ENCODE assay signal across 18 mouse cellular contexts in the genomic region with DNA sequence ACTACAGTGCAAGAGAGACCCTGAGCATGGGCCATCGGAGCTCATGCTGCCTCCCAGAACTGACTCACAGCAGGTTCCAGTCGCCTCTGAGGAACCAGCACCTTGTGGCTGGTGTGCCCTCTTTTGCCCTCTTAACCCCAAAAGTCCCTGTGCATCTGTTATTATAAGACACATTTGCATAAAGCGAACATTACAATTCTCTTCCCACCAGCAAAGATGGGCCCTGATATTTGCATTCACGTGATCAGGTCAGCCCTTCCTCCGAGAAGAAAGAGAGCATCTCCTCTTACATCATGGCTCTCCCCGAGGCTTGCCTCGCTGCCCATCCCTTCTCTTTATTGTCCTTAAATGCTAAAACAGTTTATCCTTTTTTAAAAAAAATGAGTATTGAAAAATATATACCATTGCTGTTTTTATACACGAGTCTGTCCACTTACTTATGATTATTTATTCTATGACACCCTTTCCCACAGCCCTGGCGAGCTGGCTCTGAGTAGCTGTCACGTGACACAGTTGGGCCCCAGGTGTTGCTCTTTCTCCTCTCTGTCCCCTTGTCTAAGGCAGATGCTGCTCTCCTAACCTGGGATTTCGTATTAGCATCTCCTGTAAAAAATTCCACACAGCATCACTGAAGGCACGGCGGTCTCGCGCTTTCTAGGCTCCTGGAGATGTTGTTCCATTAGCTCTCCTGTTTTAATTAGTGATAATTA. TPM values are rescaled to one million over a fixed set of nuclear protein-coding genes. Genes with fewer than 3 reads are reported as not detected.
DNase-seq lines count a peak whose midpoint lies in the region; ATAC-seq and TF ChIP-seq lines count a peak whose summit lies in the region.
"Had no signal": no experiment of that assay in that cellular context is flagged by ENCODE, and none has a peak within 500 bp of the region (broad histone marks: within the 10 kb centered on the region; RNA-seq: fewer than 3 reads in every experiment).

No protein-coding gene starts in this region.

- H3K4me1 ChIP-seq in heart, embryonic 13.5 days = peaks cover 29% of the 10 kb centered on the region
- H3K4me1 ChIP-seq in CH12.LX (ENCODE audit: control insufficient read depth in 1 of 2, insufficient read depth in 2 of 2) = peaks cover 22 to 58% of the 10 kb centered on the region in 2 experiments
- peaks cover 3% of the 10 kb centered on the region; the same call in 1 of the 2 replicates for H3K4me1 ChIP-seq in hindbrain, embryonic 11.5 days (replicated peaks; ENCODE audit: control insufficient read depth, insufficient read depth, low read length)
- no peaks in the 10 kb centered on the region for H3K4me1 ChIP-seq in midbrain, embryonic 14.5 days (ENCODE audit: control insufficient read depth, insufficient read depth, low read length)
- no peaks in the 10 kb centered on the region for H3K4me1 ChIP-seq in liver, embryonic 11.5 days (replicated peaks; ENCODE audit: control insufficient read depth, insufficient read depth, low read length)
- H3K4me1 ChIP-seq: embryonic facial prominence, embryonic 15.5 days; lung, embryonic 15.5 days had no signal

- H3K9ac ChIP-seq in heart, embryonic 13.5 days = no peak overlapping the region
- no peak overlapping the region for H3K9ac ChIP-seq in CH12.LX (ENCODE audit: insufficient read depth, low read depth)
- no peak overlapping the region for H3K9ac ChIP-seq in hindbrain, embryonic 11.5 days (ENCODE audit: low read depth, low read length)
- H3K9ac ChIP-seq in midbrain, embryonic 14.5 days (replicated peaks; ENCODE audit: low read length) = no peak overlapping the region; the same call in 1 of the 2 replicates
- no peak overlapping the region for H3K9ac ChIP-seq in liver, embryonic 11.5 days (ENCODE audit: low read depth, low read length)
- H3K9ac ChIP-seq: embryonic facial prominence, embryonic 15.5 days; liver, embryonic 13.5 days; lung, embryonic 15.5 days had no signal

- TF ChIP-seq RAD21 in CH12.LX (IDR thresholded peaks at IDR 0.05; ENCODE audit: low read depth, low read length) = no peak; the same call in 1 of the 2 replicates

- 0 out of 2 replicates have a peak overlapping the region, but pooled peaks have one; percentile 33 for H3K27ac ChIP-seq in heart, embryonic 13.5 days (replicated peaks)
- peak overlapping the region; percentile 4; the same call in 1 of the 2 replicates for H3K27ac ChIP-seq in CH12.LX (ENCODE audit: insufficient read depth, low read depth)
- peak overlapping the region; percentile 42; the same call in 1 of the 2 replicates for H3K27ac ChIP-seq in hindbrain, embryonic 11.5 days (ENCODE audit: low read depth, low read length)
- peak overlapping the region; percentile 56 for H3K27ac ChIP-seq in midbrain, embryonic 14.5 days (replicated peaks; ENCODE audit: low read depth, low read length)
- no peak overlapping the region for H3K27ac ChIP-seq in liver, embryonic 11.5 days (ENCODE audit: low read depth, low read length)
- H3K27ac ChIP-seq: embryonic facial prominence, embryonic 15.5 days; heart, adult 2 months; liver, embryonic 13.5 days; lung, embryonic 15.5 days; macrophage had no signal

- dilution Hi-C loops in CH12.LX (cut with MboI; ENCODE audit: extremely low pct_ligation_motif_present, extremely low pct_unique_long_range_greater_than_20kb, low sequenced_read_pairs) = no loop called here

- ATAC-seq in heart, embryonic 13.5 days (ENCODE audit: extremely low read depth, insufficient number of reproducible peaks, low FRiP score, low TSS enrichment) = no peak
- peak; percentile 53; the same call in 1 of the 2 replicates for ATAC-seq in hindbrain, embryonic 11.5 days (ENCODE audit: low FRiP score)
- peak; percentile 50; the same call in 1 of the 2 replicates for ATAC-seq in midbrain, embryonic 14.5 days (ENCODE audit: low FRiP score, low TSS enrichment)
- ATAC-seq in liver, embryonic 11.5 days (replicated peaks; ENCODE audit: low FRiP score) = no peak

- TF ChIP-seq POLR2A in CH12.LX (IDR thresholded peaks at IDR 0.05; ENCODE audit: low read depth, low read length) = no peak

- WGBS in heart, embryonic 13.5 days = 62% methylated on average over 15 of the region's 15 CpGs
- WGBS in hindbrain, embryonic 11.5 days = 78% methylated on average over 15 of the region's 15 CpGs
- WGBS in midbrain, embryonic 14.5 days = 66% methylated on average over 15 of the region's 15 CpGs
- WGBS in liver, embryonic 11.5 days = 88% methylated on average over 15 of the region's 15 CpGs

- H3K9me3 ChIP-seq in heart, embryonic 13.5 days = no peaks in the 10 kb centered on the region
- no peaks in the 10 kb centered on the region for H3K9me3 ChIP-seq in CH12.LX (replicated peaks; ENCODE audit: low read length)
- no peaks in the 10 kb centered on the region for H3K9me3 ChIP-seq in hindbrain, embryonic 11.5 days (ENCODE audit: control insufficient read depth, low read length)
- H3K9me3 ChIP-seq in midbrain, embryonic 14.5 days (ENCODE audit: control insufficient read depth, low read length) = no peaks in the 10 kb centered on the region
- no peaks in the 10 kb centered on the region for H3K9me3 ChIP-seq in liver, embryonic 11.5 days (ENCODE audit: control insufficient read depth, low read length)
- H3K9me3 ChIP-seq: embryonic facial prominence, embryonic 15.5 days; liver, embryonic 13.5 days; lung, embryonic 15.5 days had no signal

- intact Hi-C loops in heart, postnatal 25 days (cut with DNase I) = no loop called here

- no peak overlapping the region for H3K4me3 ChIP-seq in heart, embryonic 13.5 days
- H3K4me3 ChIP-seq in CH12.LX (replicated peaks in 1 of 3; ENCODE audit: low read depth in 2 of 3, low read length in 2 of 3, poor library complexity in 1 of 3) = no peak overlapping the region
- H3K4me3 ChIP-seq in hindbrain, embryonic 11.5 days (ENCODE audit: low read depth, low read length) = no peak overlapping the region
- no peak overlapping the region for H3K4me3 ChIP-seq in midbrain, embryonic 14.5 days (replicated peaks; ENCODE audit: low read depth, low read length)
- no peak overlapping the region for H3K4me3 ChIP-seq in liver, embryonic 11.5 days (ENCODE audit: low read depth, low read length)
- H3K4me3 ChIP-seq: embryonic facial prominence, embryonic 15.5 days; heart, adult 2 months; liver, embryonic 13.5 days; lung, embryonic 15.5 days had no signal

- DNase-seq in heart, postnatal 25 days (ENCODE audit: low spot score) = no peak
- DNase-seq in CH12.LX (ENCODE audit: extremely low read depth) = peak; percentile 89
- no peak for DNase-seq in hindbrain, embryonic 11.5 days (ENCODE audit: low spot score)
- DNase-seq in midbrain, embryonic 14.5 days = peak; percentile 45
- no peak for DNase-seq in liver, embryonic 11.5 days (ENCODE audit: low spot score)
- DNase-seq in retina, embryonic 14.5 days (ENCODE audit: low spot score) = no peak
- DNase-seq: adrenal gland, postnatal 36 days; cerebellum, adult 8-10 months; gastrocnemius, postnatal 10 days; heart, adult 2 months; kidney, adult 18-20 months; kidney, postnatal 14 days; layer of hippocampus, adult 9-11 months; liver, embryonic 13.5 days had no signal

- in situ Hi-C loops in CH12.LX (cut with MboI; ENCODE audit: low pct_ligation_motif_present, low pct_unique_long_range_greater_than_20kb, low sequenced_read_pairs) = no loop called here

- 0 out of 2 replicates have a peak, but pooled peaks have one; percentile 35 for TF ChIP-seq EP300 in CH12.LX (IDR thresholded peaks at IDR 0.05; ENCODE audit: low read length)

- no peak for TF ChIP-seq CTCF in CH12.LX (conservative IDR thresholded peaks at IDR 0.05 in 1 of 2, IDR thresholded peaks at IDR 0.05 in 1 of 2; ENCODE audit: low read depth in 2 of 2, low read length in 2 of 2)

- no peaks in the 10 kb centered on the region for H3K79me2 ChIP-seq in CH12.LX (replicated peaks; ENCODE audit: control insufficient read depth, extremely low read depth, insufficient read depth, poor library complexity, severe bottlenecking)

- no peak overlapping the region for H3K4me2 ChIP-seq in heart, embryonic 13.5 days
- peak overlapping the region; percentile 29; the same call in 1 of the 2 replicates for H3K4me2 ChIP-seq in CH12.LX (ENCODE audit: insufficient read depth, low read depth, poor library complexity, severe bottlenecking)
- H3K4me2 ChIP-seq in hindbrain, embryonic 11.5 days (replicated peaks; ENCODE audit: low read depth, low read length) = no peak overlapping the region
- H3K4me2 ChIP-seq in midbrain, embryonic 14.5 days (ENCODE audit: low read length) = no peak overlapping the region
- no peak overlapping the region for H3K4me2 ChIP-seq in liver, embryonic 11.5 days
- H3K4me2 ChIP-seq: embryonic facial prominence, embryonic 15.5 days; liver, embryonic 13.5 days; lung, embryonic 15.5 days had no signal

- no peaks in the 10 kb centered on the region for H3K27me3 ChIP-seq in heart, embryonic 13.5 days (replicated peaks)
- no peaks in the 10 kb centered on the region for H3K27me3 ChIP-seq in CH12.LX (replicated peaks)
- no peaks in the 10 kb centered on the region for H3K27me3 ChIP-seq in hindbrain, embryonic 11.5 days (ENCODE audit: control insufficient read depth, insufficient read depth, low read length)
- no peaks in the 10 kb centered on the region for H3K27me3 ChIP-seq in midbrain, embryonic 14.5 days (ENCODE audit: control insufficient read depth, insufficient read depth, low read length)
- no peaks in the 10 kb centered on the region for H3K27me3 ChIP-seq in liver, embryonic 11.5 days (replicated peaks; ENCODE audit: control insufficient read depth, insufficient read depth, low read length)
- H3K27me3 ChIP-seq: embryonic facial prominence, embryonic 15.5 days; liver, embryonic 13.5 days; lung, embryonic 15.5 days had no signal

- no peaks in the 10 kb centered on the region for H3K36me3 ChIP-seq in heart, embryonic 13.5 days
- peaks cover 0 to 11% of the 10 kb centered on the region in 2 experiments for H3K36me3 ChIP-seq in CH12.LX (replicated peaks in 1 of 2; ENCODE audit: control insufficient read depth in 1 of 2, insufficient read depth in 1 of 2, low read length in 1 of 2)
- H3K36me3 ChIP-seq in hindbrain, embryonic 11.5 days (ENCODE audit: control insufficient read depth, insufficient read depth, low read length) = no peaks in the 10 kb centered on the region
- no peaks in the 10 kb centered on the region for H3K36me3 ChIP-seq in midbrain, embryonic 14.5 days (ENCODE audit: control insufficient read depth, insufficient read depth, low read length)
- no peaks in the 10 kb centered on the region for H3K36me3 ChIP-seq in liver, embryonic 11.5 days (ENCODE audit: control insufficient read depth, insufficient read depth, low read length)
- H3K36me3 ChIP-seq: embryonic facial prominence, embryonic 15.5 days; liver, embryonic 13.5 days; lung, embryonic 15.5 days had no signal

RNA-seq across cellular contexts. Expression of gene Bend3, which starts 56.4 kb away (rescaled TPM):
- polyA plus RNA-seq in heart, embryonic 13.5 days (2015; fragmentation: Nextera tagmentation; extraction: Ambion mirVana) = 2.5 and 2.8 TPM in 2 replicates
- 1 to 10 TPM; 5.5 to 5.9 TPM for total RNA-seq in heart, postnatal 25 days (2021)
- 8.7 and 11.8 TPM in 2 replicates for total RNA-seq in CH12.LX (2012; rRNA removed)
- 6.5 and 7.4 TPM in 2 replicates for total RNA-seq in CH12.LX (2014; rRNA removed)
- polyA plus RNA-seq in CH12.LX (2012; ENCODE audit: insufficient read length, low read depth) = 14.8 and 18.9 TPM in 2 replicates
- 8.7 and 8.8 TPM in 2 replicates for polyA plus RNA-seq in hindbrain, embryonic 11.5 days (2014; fragmentation: Nextera tagmentation; extraction: Ambion mirVana)
- polyA plus RNA-seq in midbrain, embryonic 14.5 days (2014; fragmentation: Nextera tagmentation; extraction: Ambion mirVana) = 3.8 and 6.1 TPM in 2 replicates
- polyA plus RNA-seq in liver, embryonic 11.5 days (2014; fragmentation: Nextera tagmentation; extraction: Ambion mirVana) = 7.2 TPM in 2 replicates

Comparison
In these comparisons a context has a peak if more than half of its experiments do, and no peak if none do; other contexts are left out.
1. ATAC-seq: peak in hindbrain, embryonic 11.5 days (single experiment) and midbrain, embryonic 14.5 days (single experiment); none in heart, embryonic 13.5 days (single experiment) and liver, embryonic 11.5 days (single experiment).
2. DNase-seq: peak in CH12.LX (single experiment) and midbrain, embryonic 14.5 days (single experiment); none in heart, postnatal 25 days (single experiment), hindbrain, embryonic 11.5 days (single experiment), liver, embryonic 11.5 days (single experiment) and retina, embryonic 14.5 days (single experiment).